Mouse (Mus musculus) kidney, embryonic 16.5 days (tissue): ENCODE data around the gene Ppp2r1a. TPM values are rescaled to one million over a fixed set of nuclear protein-coding genes. Genes with fewer than 3 reads are reported as not detected.
A peak's percentile ranks its signal among the peaks of the same experiment; 100 is the strongest.

Source experiments
- ATAC-seq: fragments of 200-750 bp; cut with Nextera tagmentation; 2 replicates; pipeline ENCODE4 v1.8.0; 2017; ENCODE audit warnings: moderate TSS enrichment; ENCODE audit not compliant: low FRiP score, low TSS enrichment
- H3K27ac ChIP-seq: fragments of 300-500 bp; sonication (generic); 2 replicates; pipeline ENCODE4 v1.5.1; 2014; ENCODE audit warnings: low read length
- H3K27me3 ChIP-seq: fragments of 300-500 bp; sonication (generic); 2 replicates; pipeline ENCODE4 v1.6.1; 2014; ENCODE audit warnings: low read length, control low read depth, mixed read lengths; ENCODE audit not compliant: insufficient read depth
- H3K36me3 ChIP-seq: fragments of 300-500 bp; sonication (generic); 2 replicates; pipeline ENCODE4 v1.6.1; 2014; ENCODE audit warnings: low read length, control low read depth, mixed read lengths; ENCODE audit not compliant: insufficient read depth
- H3K4me1 ChIP-seq: fragments of 300-500 bp; sonication (generic); 2 replicates; pipeline ENCODE4 v1.6.1; 2014; ENCODE audit warnings: low read length, control low read depth, mixed read lengths; ENCODE audit not compliant: insufficient read depth
- H3K4me2 ChIP-seq: fragments of 300-500 bp; sonication (generic); replicated peaks from 2 replicates; pipeline ENCODE4 v1.6.1; 2014; ENCODE audit warnings: low read depth, low read length
- H3K4me3 ChIP-seq: fragments of 300-500 bp; sonication (generic); 2 replicates; pipeline ENCODE4 v1.5.1; 2014; ENCODE audit warnings: mild to moderate bottlenecking, low read length
- H3K9ac ChIP-seq: fragments of 300-500 bp; sonication (generic); replicated peaks from 2 replicates; pipeline ENCODE4 v1.6.1; 2014; ENCODE audit warnings: low read length
- H3K9me3 ChIP-seq: fragments of 300-500 bp; sonication (generic); 2 replicates; pipeline ENCODE4 v1.6.1; 2016; ENCODE audit warnings: low read length, control low read depth
- WGBS: fragments of 180-500 bp; shearing (Covaris S2); extraction: QIAGEN DNeasy Blood & Tissue Kit; methylation state at CpG from one replicate; pipeline ENCODE4 v1.1.7; 2014; 5-methylcytosine and 5-hydroxymethylcytosine counted together
- polyA plus RNA-seq: library from polyadenylated mRNA; unstranded; fragments of >200 nt; fragmentation: Nextera tagmentation; extraction: Ambion mirVana; gene quantifications from 2 replicates; pipeline ENCODE4 v1.2.1, GENCODE M21; 2015

Gene Ppp2r1a
- polyA plus RNA-seq = 499 and 503 TPM in 2 replicates

GRCm38 (mm10) chr17:20944985-20945891 is at the start of gene Ppp2r1a:
Gene Ppp2r1a (plus strand): TSS chr17:20945311.
- under 1% methylated on average over 69 of the region's 69 CpGs for WGBS
- peak within 1 kb of the TSS; percentile 82 for H3K4me2 ChIP-seq
- peak within 1 kb of the TSS; percentile 94 for H3K4me3 ChIP-seq
- H3K27ac ChIP-seq = peak within 1 kb of the TSS; percentile 98
- no peaks in the 10 kb centered on the region for H3K9me3 ChIP-seq
- ATAC-seq = peak; percentile 99
- H3K9ac ChIP-seq = peak within 1 kb of the TSS; percentile 95
- H3K27me3 ChIP-seq = no peaks in the 10 kb centered on the region
- H3K36me3 ChIP-seq = no peaks in the 10 kb centered on the region
- peaks cover 12% of the 10 kb centered on the region for H3K4me1 ChIP-seq

- no peaks in the 10 kb centered on the region for H3K27me3 ChIP-seq
- no peaks in the 10 kb centered on the region for H3K36me3 ChIP-seq
- H3K4me2 ChIP-seq = no peak within 1 kb of the TSS
- H3K9ac ChIP-seq = no peak within 1 kb of the TSS
- H3K9me3 ChIP-seq = no peaks in the 10 kb centered on the region
- ATAC-seq = no peak
- H3K4me3 ChIP-seq = no peak within 1 kb of the TSS
- WGBS = 56% methylated on average over 2 of the region's 2 CpGs
- no peak within 1 kb of the TSS for H3K27ac ChIP-seq
- H3K4me1 ChIP-seq = no peaks in the 10 kb centered on the region
These were observed 40.1 kb upstream of the Ppp2r1a start, which contains the start of gene Vmn1r231 for GRCm38 (mm10) chr17:20904991-20905390. Gene Vmn1r231 (minus strand): TSS chr17:20905091.

GRCm38 (mm10) chr17:20919614-20920013 is 25.5 kb upstream of the Ppp2r1a start, which contains the start of gene Vmn1r232:
Gene Vmn1r232 (minus strand): TSS chr17:20919714.
- Histone ChIP-seq H3K4me2 (no peak within 1 kb of the TSS), H3K27ac (no peak within 1 kb of the TSS), H3K9ac (no peak within 1 kb of the TSS), H3K27me3 (no peaks in the 10 kb centered on the region), H3K4me1 (no peaks in the 10 kb centered on the region), H3K36me3 (no peaks in the 10 kb centered on the region), H3K4me3 (no peak within 1 kb of the TSS), H3K9me3 (no peaks in the 10 kb centered on the region)
- ATAC-seq = no peak
- WGBS = 55% methylated on average over 1 of the region's 1 CpGs

- WGBS = 53% methylated on average over 3 of the region's 3 CpGs
- peak overlapping the region; percentile 94 for H3K4me3 ChIP-seq
- H3K4me2 ChIP-seq = peak overlapping the region; percentile 66
- H3K27me3 ChIP-seq = no peaks in the 10 kb centered on the region
- H3K4me1 ChIP-seq = peaks cover 12% of the 10 kb centered on the region
- H3K27ac ChIP-seq = peak overlapping the region; percentile 97
- H3K36me3 ChIP-seq = no peaks in the 10 kb centered on the region
- no peaks in the 10 kb centered on the region for H3K9me3 ChIP-seq
- no peak for ATAC-seq
- H3K9ac ChIP-seq = peak overlapping the region; percentile 78
These were observed 885 bp upstream of the Ppp2r1a start for GRCm38 (mm10) chr17:20944226-20944625.

GRCm38 (mm10) chr17:20946026-20946565 is 985 bp downstream of the Ppp2r1a start:
- ATAC-seq = no peak
- Histone ChIP-seq H3K9ac (peak overlapping the region; percentile 95), H3K36me3 (peaks cover under 1% of the 10 kb centered on the region; the same call in 1 of the 2 replicates), H3K9me3 (no peaks in the 10 kb centered on the region), H3K4me2 (peak overlapping the region; percentile 82), H3K4me3 (peak overlapping the region; percentile 94), H3K27ac (peak overlapping the region; percentile 98), H3K27me3 (no peaks in the 10 kb centered on the region), H3K4me1 (peaks cover 12% of the 10 kb centered on the region)
- WGBS = under 1% methylated on average over 13 of the region's 13 CpGs

- peaks cover 3% of the 10 kb centered on the region for H3K36me3 ChIP-seq
- no peaks in the 10 kb centered on the region for H3K9me3 ChIP-seq
- no peak overlapping the region for H3K27ac ChIP-seq
- peak overlapping the region; percentile 94 for H3K4me3 ChIP-seq
- peak overlapping the region; percentile 95 for H3K9ac ChIP-seq
- no peaks in the 10 kb centered on the region for H3K27me3 ChIP-seq
- H3K4me1 ChIP-seq = peaks cover 12% of the 10 kb centered on the region
- H3K4me2 ChIP-seq = peak overlapping the region; percentile 82
- no peak for ATAC-seq
These were observed 1.5 kb downstream of the Ppp2r1a start for GRCm38 (mm10) chr17:20946636-20947035.

- Histone ChIP-seq H3K9me3 (no peaks in the 10 kb centered on the region), H3K27ac (no peak overlapping the region), H3K4me1 (no peaks in the 10 kb centered on the region), H3K4me3 (no peak overlapping the region), H3K9ac (no peak overlapping the region), H3K4me2 (no peak overlapping the region), H3K36me3 (peaks cover 94% of the 10 kb centered on the region), H3K27me3 (no peaks in the 10 kb centered on the region)
- no peak for ATAC-seq
- 95% methylated on average over 5 of the region's 5 CpGs for WGBS
These were observed 15.3 kb downstream of the Ppp2r1a start for GRCm38 (mm10) chr17:20960386-20960785.

GRCm38 (mm10) chr17:20965421-20965820 is 20.3 kb downstream of the Ppp2r1a start:
- no peaks in the 10 kb centered on the region for H3K27me3 ChIP-seq
- no peak overlapping the region for H3K4me3 ChIP-seq
- H3K27ac ChIP-seq = no peak overlapping the region
- H3K9me3 ChIP-seq = no peaks in the 10 kb centered on the region
- 80% methylated on average over 4 of the region's 4 CpGs for WGBS
- peaks cover 88% of the 10 kb centered on the region for H3K36me3 ChIP-seq
- no peaks in the 10 kb centered on the region for H3K4me1 ChIP-seq
- H3K4me2 ChIP-seq = no peak overlapping the region
- no peak overlapping the region for H3K9ac ChIP-seq
- no peak for ATAC-seq

GRCm38 (mm10) chr17:20966681-20967080 is 21.6 kb downstream of the Ppp2r1a start:
- Histone ChIP-seq H3K27me3 (no peaks in the 10 kb centered on the region), H3K4me2 (no peak overlapping the region), H3K9ac (no peak overlapping the region), H3K27ac (no peak overlapping the region), H3K9me3 (no peaks in the 10 kb centered on the region), H3K4me3 (no peak overlapping the region), H3K36me3 (peaks cover 76% of the 10 kb centered on the region), H3K4me1 (no peaks in the 10 kb centered on the region)
- ATAC-seq = no peak

- ATAC-seq = no peak
- Histone ChIP-seq H3K27me3 (no peaks in the 10 kb centered on the region), H3K9ac (no peak overlapping the region), H3K4me3 (no peak overlapping the region), H3K36me3 (no peaks in the 10 kb centered on the region), H3K4me1 (no peaks in the 10 kb centered on the region), H3K4me2 (no peak overlapping the region), H3K9me3 (no peaks in the 10 kb centered on the region), H3K27ac (no peak overlapping the region)
- 68% methylated on average over 2 of the region's 2 CpGs for WGBS
These were observed 48.6 kb downstream of the Ppp2r1a start for GRCm38 (mm10) chr17:20993716-20994115.
